Mouse (Mus musculus) CH12.LX (cell line): Measurements from ENCODE around the gene Cox6b2. TPM values are rescaled to one million over a fixed set of nuclear protein-coding genes. Genes with fewer than 3 reads are reported as not detected.
"Not testable (repeated sequence)": the region's sequence is repeated elsewhere in the genome, so short reads cannot be mapped to it uniquely, and the experiment has no call there.

Source experiments
- DNase-seq: peaks from one replicate; pipeline ENCODE4 v3.0.0-alpha.2; 2013; ENCODE audit errors: extremely low read depth
- H3K27ac ChIP-seq: 2 replicates; pipeline ENCODE4 v1.5.1; 2012; ENCODE audit warnings: low read depth, mild to moderate bottlenecking, control low read depth, moderate library complexity; ENCODE audit not compliant: insufficient read depth
- H3K27me3 ChIP-seq: replicated peaks from 2 replicates; pipeline ENCODE3; 2012; ENCODE audit warnings: inconsistent platforms
- H3K36me3 ChIP-seq, 2 experiments: replicated peaks in 1 of 2; 2 replicates each; pipeline versions ENCODE3 to v1.6.1; 2012; ENCODE audit warnings: inconsistent platforms in 1 of 2, low read length in 1 of 2, mild to moderate bottlenecking in 1 of 2, mixed read lengths in 1 of 2, moderate library complexity in 1 of 2; ENCODE audit not compliant: control insufficient read depth in 1 of 2, insufficient read depth in 1 of 2
- H3K4me1 ChIP-seq, 2 experiments: 2 replicates each; pipeline ENCODE4 v1.6.1; 2012; ENCODE audit warnings: inconsistent platforms in 1 of 2, moderate library complexity in 1 of 2; ENCODE audit not compliant: insufficient read depth in 2 of 2, control insufficient read depth in 1 of 2
- H3K4me2 ChIP-seq: 2 replicates; pipeline ENCODE4 v1.6.1; 2012; ENCODE audit warnings: low read depth, mild to moderate bottlenecking, control low read depth; ENCODE audit not compliant: poor library complexity, insufficient read depth, severe bottlenecking
- H3K4me3 ChIP-seq, 3 experiments: fragments of 150-350 bp in 1 of 3; sonication (generic) in 1 of 3; replicated peaks in 1 of 3; 2 replicates each; pipeline versions ENCODE3 to v1.5.1; 2011 to 2012; ENCODE audit warnings: low read depth in 2 of 3, low read length in 2 of 3, mild to moderate bottlenecking in 2 of 3, moderate library complexity in 2 of 3, control low read depth in 1 of 3, improper control_type of control experiment in 1 of 3, inconsistent platforms in 1 of 3, mixed read lengths in 1 of 3; ENCODE audit not compliant: poor library complexity in 1 of 3
- H3K79me2 ChIP-seq: replicated peaks from 2 replicates; pipeline ENCODE4 v1.6.1; 2012; ENCODE audit warnings: mild to moderate bottlenecking, moderate library complexity; ENCODE audit not compliant: control insufficient read depth, poor library complexity, insufficient read depth, severe bottlenecking; ENCODE audit errors: extremely low read depth
- H3K9ac ChIP-seq: 2 replicates; pipeline ENCODE4 v1.6.1; 2012; ENCODE audit warnings: low read depth, mild to moderate bottlenecking, control low read depth, moderate library complexity; ENCODE audit not compliant: insufficient read depth
- H3K9me3 ChIP-seq: replicated peaks from 2 replicates; pipeline ENCODE3; 2012; ENCODE audit warnings: low read length, inconsistent platforms, mixed read lengths
- BHLHE40 ChIP-seq: IDR thresholded peaks from 2 replicates; pipeline ENCODE4 v1.6.1; 2011; ENCODE audit warnings: mild to moderate bottlenecking, low read depth, low read length, improper control_type of control experiment
- CTCF ChIP-seq, 2 experiments: IDR thresholded peaks in 1 of 2; conservative IDR thresholded peaks in 1 of 2; 2 replicates each; pipeline ENCODE4 v1.5.1; 2011 to 2012; ENCODE audit warnings: low read depth in 2 of 2, low read length in 2 of 2, improper control_type of control experiment in 1 of 2, inconsistent platforms in 1 of 2, mild to moderate bottlenecking in 1 of 2, moderate library complexity in 1 of 2
- E2F4 ChIP-seq: IDR thresholded peaks from 2 replicates; pipeline ENCODE4 v1.6.1; 2011; ENCODE audit warnings: low read depth, low read length, improper control_type of control experiment; ENCODE audit not compliant: insufficient replicate concordance
- ELF1 ChIP-seq: IDR thresholded peaks from 2 replicates; pipeline ENCODE4 v1.6.1; 2014; ENCODE audit warnings: low read depth, mild to moderate bottlenecking, inconsistent platforms, low read length, improper control_type of control experiment
- ETS1 ChIP-seq: conservative IDR thresholded peaks from 2 replicates; pipeline ENCODE4 v1.6.1; 2012; ENCODE audit warnings: low read depth, mild to moderate bottlenecking, inconsistent platforms, low read length, improper control_type of control experiment, moderate library complexity
- GABPA ChIP-seq: IDR thresholded peaks from 2 replicates; pipeline ENCODE4 v1.6.1; 2012; ENCODE audit warnings: low read depth, low read length, improper control_type of control experiment, inconsistent platforms; ENCODE audit not compliant: insufficient replicate concordance
- IRF4 ChIP-seq: IDR thresholded peaks from 2 replicates; pipeline ENCODE4 v1.6.1; 2014; ENCODE audit warnings: low read depth, mild to moderate bottlenecking, inconsistent platforms, low read length, improper control_type of control experiment
- KAT2A ChIP-seq: IDR thresholded peaks from 2 replicates; pipeline ENCODE4 v1.6.1; 2012; ENCODE audit warnings: low read length, improper control_type of control experiment, inconsistent platforms; ENCODE audit not compliant: insufficient replicate concordance
- MAZ ChIP-seq: IDR thresholded peaks from 2 replicates; pipeline ENCODE4 v1.6.1; 2012; ENCODE audit warnings: low read depth, mild to moderate bottlenecking, inconsistent platforms, low read length, improper control_type of control experiment, moderate library complexity
- MYC ChIP-seq: IDR thresholded peaks from 2 replicates; pipeline ENCODE4 v1.6.1; 2011; ENCODE audit warnings: low read depth, mild to moderate bottlenecking, improper control_type of control experiment, low read length
- NELFE ChIP-seq: IDR thresholded peaks from 2 replicates; pipeline ENCODE4 v1.6.1; 2011; ENCODE audit warnings: low read depth, low read length, improper control_type of control experiment
- PAX5 ChIP-seq: IDR thresholded peaks from 2 replicates; pipeline ENCODE4 v1.6.1; 2012; ENCODE audit warnings: low read length, inconsistent platforms, mixed read lengths
- POLR2AphosphoS2 ChIP-seq: IDR thresholded peaks from 2 replicates; pipeline ENCODE4 v1.6.1; 2011; ENCODE audit warnings: low read depth, low read length, improper control_type of control experiment
- RAD21 ChIP-seq: IDR thresholded peaks from 2 replicates; pipeline ENCODE4 v1.6.1; 2011; ENCODE audit warnings: low read depth, mild to moderate bottlenecking, low read length, improper control_type of control experiment, moderate library complexity
- SIN3A ChIP-seq: IDR thresholded peaks from 2 replicates; pipeline ENCODE4 v1.6.1; 2012; ENCODE audit warnings: low read length, improper control_type of control experiment, inconsistent platforms
- SMC3 ChIP-seq: IDR thresholded peaks from 2 replicates; pipeline ENCODE4 v1.6.1; 2011; ENCODE audit warnings: low read depth, low read length, improper control_type of control experiment
- TBP ChIP-seq: conservative IDR thresholded peaks from 2 replicates; pipeline ENCODE4 v1.6.1; 2011; ENCODE audit warnings: low read depth, low read length, improper control_type of control experiment
- UBTF ChIP-seq: IDR thresholded peaks from 2 replicates; pipeline ENCODE4 v1.6.1; 2012; ENCODE audit warnings: low read depth, mild to moderate bottlenecking, inconsistent platforms, low read length, improper control_type of control experiment, moderate library complexity
- USF1 ChIP-seq: IDR thresholded peaks from 2 replicates; pipeline ENCODE4 v1.6.1; 2014; ENCODE audit warnings: low read depth, mild to moderate bottlenecking, inconsistent platforms, low read length, improper control_type of control experiment
- USF2 ChIP-seq: conservative IDR thresholded peaks from 2 replicates; pipeline ENCODE4 v1.6.1; 2011; ENCODE audit warnings: low read depth, low read length, improper control_type of control experiment
- ZKSCAN1 ChIP-seq: IDR thresholded peaks from 2 replicates; pipeline ENCODE4 v1.6.1; 2012; ENCODE audit warnings: low read depth, inconsistent platforms, low read length, improper control_type of control experiment, borderline replicate concordance
- dilution Hi-C: fragments of 300-500 bp; cut with MboI; formaldehyde crosslinking; loops from 2 replicates; pipeline ENCODE4 v1.14.3; 2020; ENCODE audit warnings: low sequenced_read_pairs; ENCODE audit not compliant: extremely low pct_unique_long_range_greater_than_20kb, extremely low pct_ligation_motif_present
- in situ Hi-C: fragments of 300-500 bp; cut with MboI; formaldehyde crosslinking; loops from 3 replicates; pipeline ENCODE4 v1.14.3; 2019; ENCODE audit warnings: low sequenced_read_pairs, low pct_ligation_motif_present, low pct_unique_long_range_greater_than_20kb, mixed read lengths
- polyA plus RNA-seq: library from polyadenylated mRNA; unstranded; fragments of >175 nt; gene quantifications from 2 replicates; pipeline ENCODE4 v1.2.1, GENCODE M21; 2012; ENCODE audit warnings: low read depth; ENCODE audit not compliant: insufficient read length
- total RNA-seq, 2 experiments: library from RNA; depleted of rRNA; stranded (reverse); fragments of 300-350 nt in 1 of 2; fragments of >200 nt in 1 of 2; gene quantifications; 2 replicates each; pipeline ENCODE4 v1.2.3; 2012 to 2014

Cox6b2 gene
- total and polyA plus RNA-seq, 3 experiments = not detected

- Histone ChIP-seq H3K79me2 (peaks cover 24% of the 10 kb centered on the region), H3K4me1 (peaks cover 5 to 30% of the 10 kb centered on the region in 2 experiments; a peak in 2 of 4 replicates), H3K9ac (peak overlapping the region; percentile 98), H3K4me3 (peak overlapping the region in 2 of 3 experiments; percentile 87 to 97), H3K4me2 (peak overlapping the region; percentile 98), H3K27ac (no peak overlapping the region), H3K36me3 (peaks cover 39 to 55% of the 10 kb centered on the region in 2 experiments), H3K27me3 (peaks cover 1% of the 10 kb centered on the region), H3K9me3 (no peaks in the 10 kb centered on the region)
- no peak for TF ChIP-seq CTCF (conservative IDR thresholded peaks at IDR 0.05 in 1 of 2, IDR thresholded peaks at IDR 0.05 in 1 of 2; ENCODE audit: low read depth in 2 of 2, low read length in 2 of 2)
- no peak for TF ChIP-seq RAD21
- TF ChIP-seq GABPA = no peak
- TF ChIP-seq POLR2AphosphoS2 = no peak
- no peak for TF ChIP-seq SMC3
- no peak for TF ChIP-seq E2F4
- no peak for TF ChIP-seq TBP
- TF ChIP-seq BHLHE40 = no peak
- TF ChIP-seq ZKSCAN1 = no peak
- TF ChIP-seq PAX5 = no peak
- TF ChIP-seq USF2 = no peak
- TF ChIP-seq MAZ = no peak
- TF ChIP-seq IRF4 = no peak
- TF ChIP-seq ELF1 = no peak
- no peak for DNase-seq
- in situ Hi-C loops = no loop called here
- dilution Hi-C loops = no loop called here
Observed at GRCm38 (mm10) chr7:4794631-4795168, 41.8 kb upstream of the Cox6b2 start.

- Histone ChIP-seq H3K36me3 (peaks cover 39 to 50% of the 10 kb centered on the region in 2 experiments), H3K4me3 (peak overlapping the region; percentile 87 to 97 (median 91)), H3K27ac (peak overlapping the region; percentile 89), H3K4me2 (peak overlapping the region; percentile 98), H3K27me3 (peaks cover 3% of the 10 kb centered on the region), H3K4me1 (peaks cover 5 to 33% of the 10 kb centered on the region in 2 experiments; a peak in 2 of 4 replicates), H3K79me2 (peaks cover 24% of the 10 kb centered on the region), H3K9me3 (no peaks in the 10 kb centered on the region), H3K9ac (peak overlapping the region; percentile 98)
- dilution Hi-C loops = no loop called here
- DNase-seq = no peak
- TF ChIP-seq KAT2A (no peak), NELFE (no peak), ETS1 (no peak), SIN3A (no peak), UBTF (no peak), CTCF (conservative IDR thresholded peaks at IDR 0.05 in 1 of 2, IDR thresholded peaks at IDR 0.05 in 1 of 2; ENCODE audit: low read depth in 2 of 2, low read length in 2 of 2) (no peak), USF1 (no peak), MYC (0 out of 2 replicates have a peak, but pooled peaks have one; percentile 15)
- in situ Hi-C loops = no loop called here
Observed at GRCm38 (mm10) chr7:4793674-4794073, 40.8 kb upstream of the Cox6b2 start.

GRCm38 (mm10) chr7:4793248-4793647, 40.4 kb upstream of the Cox6b2 start:
- Histone ChIP-seq H3K9ac (peak overlapping the region; percentile 98), H3K4me2 (peak overlapping the region; percentile 98; the same call in 1 of the 2 replicates), H3K79me2 (peaks cover 24% of the 10 kb centered on the region), H3K27ac (peak overlapping the region; percentile 89), H3K4me3 (peak overlapping the region; percentile 87 to 97 (median 91)), H3K4me1 (peaks cover 5 to 33% of the 10 kb centered on the region in 2 experiments; a peak in 2 of 4 replicates), H3K36me3 (peaks cover 39 to 46% of the 10 kb centered on the region in 2 experiments)
- in situ Hi-C loops, H3K27me3 ChIP-seq, DNase-seq, H3K9me3 ChIP-seq, dilution Hi-C loops: not testable (repeated sequence)
